Mouse (Mus musculus) stomach, postnatal 0 days (tissue): ENCODE results near the gene Tfcp2.

Source experiments
- CTCF ChIP-seq: IDR thresholded peaks from 2 replicates; pipeline ENCODE4 v1.5.1; 2016; ENCODE audit warnings: antibody characterized with exemption, low read depth, mild to moderate bottlenecking, moderate library complexity
- EP300 ChIP-seq: optimal IDR thresholded peaks from 2 replicates; pipeline ENCODE3; 2016; ENCODE audit warnings: antibody characterized with exemption

DNA sequence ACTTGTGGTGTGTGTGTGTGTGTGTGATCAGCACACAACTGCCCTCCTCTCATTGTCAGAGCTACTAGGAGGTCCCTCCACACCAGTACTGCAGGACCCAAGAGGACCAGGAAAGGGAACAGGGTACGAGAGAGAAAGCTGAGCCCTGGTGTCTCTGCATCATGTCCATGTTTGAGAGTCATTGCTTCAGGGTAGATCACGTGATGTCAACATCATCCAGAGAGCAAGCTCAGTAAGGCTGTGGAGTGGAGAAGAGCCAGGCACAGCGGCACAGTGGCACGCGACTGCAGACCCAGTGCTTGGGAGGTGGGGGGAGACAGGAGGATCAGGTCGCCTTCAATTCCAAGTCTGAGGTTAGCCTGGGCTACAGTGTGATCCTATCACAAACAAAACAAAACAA, 24.6 kb upstream of the Tfcp2 start:
- no peak for TF ChIP-seq CTCF
- TF ChIP-seq EP300, result no peak
